Mouse (Mus musculus) G1E (cell line): Measurements from ENCODE around the gene Hist2h3c1. TPM values are rescaled to one million over a fixed set of nuclear protein-coding genes. Genes with fewer than 3 reads are reported as not detected.

Source experiments
- ATAC-seq: 2 replicates; pipeline ENCODE4 v1.8.0; 2016; ENCODE audit warnings: mild to moderate bottlenecking; ENCODE audit not compliant: insufficient number of reproducible peaks, poor library complexity, low FRiP score, severe bottlenecking; ENCODE audit errors: extremely low read depth
- DNase-seq: peaks from one replicate; pipeline ENCODE4 v3.0.0; 2012; ENCODE audit warnings: low spot score
- H3K27me3 ChIP-seq: 2 replicates; pipeline ENCODE4 v1.6.1; 2012; ENCODE audit warnings: mild to moderate bottlenecking, low read length, inconsistent platforms; ENCODE audit not compliant: insufficient read depth
- H3K36me3 ChIP-seq: replicated peaks from 2 replicates; pipeline ENCODE3; 2012; ENCODE audit warnings: mild to moderate bottlenecking, inconsistent platforms
- H3K4me1 ChIP-seq: 2 replicates; pipeline ENCODE4 v1.6.1; 2012; ENCODE audit warnings: low read depth, low read length, inconsistent platforms, mixed read lengths; ENCODE audit not compliant: insufficient read depth
- H3K4me3 ChIP-seq: 2 replicates; pipeline ENCODE4 v1.5.1; 2012; ENCODE audit warnings: low read depth, mild to moderate bottlenecking, inconsistent platforms, low read length, moderate library complexity, mixed read lengths
- H3K9me3 ChIP-seq: replicated peaks from 2 replicates; pipeline ENCODE4 v1.6.1; 2012; ENCODE audit warnings: inconsistent platforms
- CTCF ChIP-seq: IDR thresholded peaks from 2 replicates; pipeline ENCODE4 v1.5.1; 2012; ENCODE audit warnings: low read depth, low read length, inconsistent platforms, mixed read lengths
- GATA1 ChIP-seq: IDR thresholded peaks from 2 replicates; pipeline ENCODE4 v1.6.1; 2012; ENCODE audit warnings: borderline replicate concordance, low read length, inconsistent platforms, mixed read lengths
- GATA2 ChIP-seq: IDR thresholded peaks from 2 replicates; pipeline ENCODE4 v1.6.1; 2012; ENCODE audit warnings: low read depth, low read length, inconsistent platforms, borderline replicate concordance
- POLR2AphosphoS5 ChIP-seq: IDR thresholded peaks from 2 replicates; pipeline ENCODE4 v1.6.1; 2012; ENCODE audit warnings: low read depth, low read length, inconsistent platforms; ENCODE audit not compliant: insufficient replicate concordance
- TAL1 ChIP-seq: conservative IDR thresholded peaks from 2 replicates; pipeline ENCODE4 v1.6.1; 2012; ENCODE audit warnings: low read depth, low read length, inconsistent platforms, mixed read lengths
- polyA plus RNA-seq: library from polyadenylated mRNA; stranded (reverse); fragments of >175 nt; gene quantifications from 2 replicates; pipeline ENCODE4 v1.2.3, GENCODE M21; 2012
- total RNA-seq, 2 experiments: library from RNA; stranded (forward) in 1 of 2; stranded (reverse) in 1 of 2; fragments of 200-1000 nt in 1 of 2; fragments of >200 nt in 1 of 2; fragmentation: Nextera tagmentation in 1 of 2; gene quantifications; 2 replicates each; pipeline ENCODE4 v1.2.3; 2014 to 2017

Hist2h3c1 gene
- total and polyA plus RNA-seq, 3 experiments: 9.1 to 42.6 TPM; not detected in 1

DNA sequence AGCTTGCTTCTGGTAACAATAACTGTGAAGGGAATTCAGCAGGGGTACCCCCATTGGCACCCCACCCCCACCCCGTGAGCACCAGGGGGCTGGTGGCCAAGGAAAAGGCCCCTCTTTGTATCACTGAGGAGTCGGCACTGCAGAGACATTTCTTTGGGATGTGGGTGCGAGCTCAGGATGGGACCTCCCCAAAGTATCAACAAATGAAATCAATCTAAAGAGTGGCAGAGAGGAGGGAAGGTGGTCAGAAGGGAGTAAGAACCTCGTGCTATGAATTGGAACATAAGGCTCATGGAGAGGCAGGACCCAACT lies 2.5 kb downstream of the Hist2h3c1 start:
- ATAC-seq (no peak), DNase-seq (no peak)
- no peaks in the 10 kb centered on the region for H3K27me3 ChIP-seq
- H3K4me1 ChIP-seq: peaks cover 41% of the 10 kb centered on the region
- H3K36me3 ChIP-seq: no peaks in the 10 kb centered on the region
- no peak overlapping the region for H3K4me3 ChIP-seq
- H3K9me3 ChIP-seq: no peaks in the 10 kb centered on the region
- TF ChIP-seq GATA2 (no peak), GATA1 (no peak), CTCF (no peak), TAL1 (no peak), POLR2AphosphoS5 (no peak)

DNA sequence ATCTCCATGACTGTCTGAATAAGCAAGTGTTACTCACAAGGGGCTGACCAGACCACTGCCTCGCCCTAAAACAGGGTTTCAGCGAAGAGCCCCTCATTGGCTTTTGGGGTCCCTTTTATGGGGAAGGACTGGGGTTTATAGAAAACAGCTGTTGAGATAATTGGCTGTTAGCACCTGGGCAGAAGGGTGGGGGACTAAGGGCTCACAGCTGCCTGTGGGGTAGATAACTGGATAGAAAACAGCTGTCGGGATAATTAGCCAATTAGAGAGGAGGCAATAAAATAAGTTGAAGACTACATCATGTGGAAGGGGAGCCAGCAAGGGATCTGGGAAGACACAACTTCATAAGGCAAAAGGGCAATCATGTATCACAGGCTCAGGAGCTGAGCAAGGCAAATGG lies 4.4 kb downstream of the Hist2h3c1 start:
- H3K4me3 ChIP-seq: no peak overlapping the region
- peaks cover 48% of the 10 kb centered on the region for H3K4me1 ChIP-seq
- ATAC-seq: no peak
- no peak for DNase-seq
- H3K27me3 ChIP-seq: no peaks in the 10 kb centered on the region
- H3K36me3 ChIP-seq: no peaks in the 10 kb centered on the region
- TF ChIP-seq TAL1 (no peak), GATA1 (no peak), CTCF (no peak), GATA2 (no peak), POLR2AphosphoS5 (no peak)
- no peaks in the 10 kb centered on the region for H3K9me3 ChIP-seq

DNA sequence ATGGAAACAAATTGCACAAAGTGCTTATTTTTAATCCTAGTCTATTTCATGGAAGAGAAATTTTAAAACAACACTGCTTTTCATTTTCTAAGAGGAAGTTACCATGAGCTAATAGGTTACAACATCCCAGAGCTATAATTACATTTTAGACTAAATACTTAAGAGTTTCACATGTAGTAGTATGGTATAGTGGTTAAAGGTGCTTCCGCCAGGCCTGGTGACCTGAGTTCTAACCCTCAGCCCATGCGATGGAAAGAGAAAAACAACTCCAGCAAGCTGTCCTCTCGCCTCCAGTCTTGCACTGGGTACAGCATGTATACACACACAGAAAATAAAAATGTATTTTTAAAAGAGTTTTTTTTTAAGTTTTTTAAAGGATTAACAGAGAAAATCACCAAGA lies 5.3 kb downstream of the Hist2h3c1 start:
- no peak for TF ChIP-seq CTCF
- TF ChIP-seq GATA1: no peak
- TF ChIP-seq POLR2AphosphoS5: no peak
- TF ChIP-seq GATA2: no peak
- TF ChIP-seq TAL1: no peak
- H3K36me3 ChIP-seq: no peaks in the 10 kb centered on the region
- DNase-seq: no peak
- H3K4me1 ChIP-seq: peaks cover 54% of the 10 kb centered on the region
- no peak for ATAC-seq
- H3K27me3 ChIP-seq: no peaks in the 10 kb centered on the region
- no peak overlapping the region for H3K4me3 ChIP-seq
- H3K9me3 ChIP-seq: no peaks in the 10 kb centered on the region

DNA sequence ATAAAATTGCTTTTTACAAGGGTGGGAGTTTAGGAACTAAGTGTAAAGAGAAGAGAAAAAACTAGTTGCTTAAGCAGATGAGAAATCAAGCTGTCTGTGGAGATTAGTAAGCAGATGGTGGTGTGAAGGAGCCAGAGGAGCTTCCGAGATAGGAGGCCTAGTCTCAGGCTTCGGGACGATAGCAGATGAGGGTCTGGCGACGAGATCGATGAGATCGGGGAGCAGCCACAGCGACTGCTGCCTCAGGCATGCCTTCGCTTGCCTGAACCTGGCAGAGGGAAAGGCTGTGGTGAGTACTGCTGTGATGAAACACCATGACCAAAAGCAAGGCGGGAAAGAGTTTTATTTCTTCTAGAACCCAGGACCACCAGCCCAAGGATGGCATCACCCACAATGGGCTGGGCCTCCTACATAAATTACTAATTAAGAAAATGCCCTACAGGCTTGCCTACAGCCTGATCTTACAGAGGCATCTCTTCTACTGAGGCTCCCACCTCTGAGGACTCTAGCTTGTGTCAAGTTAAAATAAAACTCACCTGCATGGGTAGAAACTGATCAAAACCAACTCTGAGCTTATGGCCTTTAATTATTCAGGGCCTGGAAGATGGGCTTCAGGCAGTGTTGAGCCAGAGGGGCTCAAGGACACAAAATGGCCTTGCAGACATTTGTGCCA lies 8.3 kb downstream of the Hist2h3c1 start:
- peak overlapping the region; percentile 62 for H3K4me3 ChIP-seq
- H3K4me1 ChIP-seq: peaks cover 53% of the 10 kb centered on the region

DNA sequence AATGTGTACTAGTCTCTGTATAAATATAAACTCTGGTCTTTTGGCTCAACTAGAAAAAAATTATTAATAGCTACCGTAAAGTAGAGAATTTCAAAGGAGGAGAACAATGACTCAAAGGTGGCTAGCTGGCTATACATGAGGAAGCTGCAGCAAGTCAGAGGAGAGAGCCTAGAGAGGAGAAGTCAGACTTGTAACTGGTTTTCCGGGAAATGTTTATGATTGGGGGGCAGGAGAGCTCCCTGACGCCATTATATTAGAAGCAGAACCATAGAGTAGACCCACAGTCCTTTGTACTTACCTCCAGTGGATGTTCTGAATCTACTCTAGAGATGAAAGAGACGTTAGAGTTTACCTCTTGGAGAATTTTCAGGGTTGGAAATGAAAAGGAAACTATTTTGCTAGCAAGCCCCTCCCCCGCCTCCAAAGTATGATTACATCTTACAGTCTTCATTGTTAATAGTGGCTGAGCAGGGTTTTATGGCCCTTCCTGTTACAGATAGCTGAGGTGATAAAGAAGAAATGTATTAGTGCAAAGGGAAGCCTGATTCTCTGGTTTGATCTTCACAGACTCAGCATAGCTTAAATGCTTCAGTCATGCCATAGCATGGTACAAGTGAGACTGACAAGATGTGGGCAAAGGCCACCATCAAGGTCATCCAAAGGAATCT lies 9.6 kb downstream of the Hist2h3c1 start:
- Histone ChIP-seq H3K36me3 (no peaks in the 10 kb centered on the region), H3K9me3 (no peaks in the 10 kb centered on the region), H3K4me3 (peak overlapping the region; percentile 27; the same call in 1 of the 2 replicates), H3K4me1 (peaks cover 53% of the 10 kb centered on the region), H3K27me3 (no peaks in the 10 kb centered on the region)
- TF ChIP-seq GATA1: no peak
- TF ChIP-seq CTCF: no peak
- no peak for TF ChIP-seq POLR2AphosphoS5
- TF ChIP-seq GATA2: no peak
- TF ChIP-seq TAL1: no peak
- ATAC-seq (no peak), DNase-seq (no peak)

More for the DNA sequence above, 8.3 kb downstream of the Hist2h3c1 start:
- DNase-seq (peak; percentile 51), ATAC-seq (peak; percentile 94)
- no peak for TF ChIP-seq POLR2AphosphoS5
- TF ChIP-seq TAL1: peak; percentile 78
- H3K27me3 ChIP-seq: no peaks in the 10 kb centered on the region
- H3K9me3 ChIP-seq: no peaks in the 10 kb centered on the region
- no peaks in the 10 kb centered on the region for H3K36me3 ChIP-seq

DNA sequence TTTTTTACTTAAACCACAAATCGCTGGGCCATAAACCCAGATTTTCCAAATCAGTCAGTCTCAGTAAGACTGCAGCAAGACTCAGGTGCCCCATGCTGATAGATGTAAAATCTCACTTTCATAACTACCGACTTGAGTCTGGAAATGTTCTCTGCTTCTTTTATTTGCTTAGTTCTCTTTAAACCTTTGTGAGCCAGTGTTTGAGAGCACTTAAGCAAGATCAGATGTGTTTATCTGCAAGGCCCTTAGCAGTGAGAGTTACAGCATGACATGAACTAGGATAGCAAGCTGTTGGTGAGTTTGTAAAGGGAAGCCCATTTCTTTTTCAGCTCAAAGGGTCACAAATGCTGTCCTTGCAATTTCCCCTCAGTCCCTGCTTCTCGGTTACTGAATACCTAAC lies 10.7 kb downstream of the Hist2h3c1 start:
- DNase-seq (no peak), ATAC-seq (no peak)
- no peaks in the 10 kb centered on the region for H3K36me3 ChIP-seq

DNA sequence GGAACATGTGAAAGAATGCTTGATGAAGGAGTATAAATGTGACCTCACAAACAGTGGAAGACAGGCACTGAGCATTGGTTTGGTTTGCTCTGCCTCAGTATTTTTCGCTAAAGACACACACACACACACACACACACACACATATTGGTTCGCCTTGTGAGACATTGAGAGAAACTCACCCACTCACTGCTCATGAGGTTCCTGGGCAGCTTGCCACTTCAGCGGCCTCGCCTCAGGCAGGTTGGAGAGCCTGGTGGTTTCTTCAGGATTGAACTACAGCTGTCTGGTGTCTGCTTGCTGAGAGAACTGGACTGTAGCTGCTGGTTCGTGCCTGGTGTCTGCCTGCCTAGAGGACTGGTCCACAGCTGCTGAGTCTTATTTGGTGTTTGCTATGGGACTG lies 13.7 kb downstream of the Hist2h3c1 start:
- DNase-seq (no peak), ATAC-seq (no peak)

More for the DNA sequence above, 10.7 kb downstream of the Hist2h3c1 start:
- Histone ChIP-seq H3K4me1 (peaks cover 62% of the 10 kb centered on the region), H3K27me3 (no peaks in the 10 kb centered on the region), H3K4me3 (no peak overlapping the region), H3K9me3 (no peaks in the 10 kb centered on the region)
- TF ChIP-seq POLR2AphosphoS5 (no peak), CTCF (no peak), GATA2 (no peak), TAL1 (no peak), GATA1 (no peak)

More for the DNA sequence above, 13.7 kb downstream of the Hist2h3c1 start:
- no peaks in the 10 kb centered on the region for H3K36me3 ChIP-seq
- H3K27me3 ChIP-seq: no peaks in the 10 kb centered on the region
- no peaks in the 10 kb centered on the region for H3K9me3 ChIP-seq
- no peak overlapping the region for H3K4me3 ChIP-seq
- H3K4me1 ChIP-seq: peaks cover 71% of the 10 kb centered on the region
- TF ChIP-seq POLR2AphosphoS5 (no peak), GATA2 (no peak), GATA1 (no peak), TAL1 (no peak), CTCF (no peak)
